Mouse (Mus musculus) heart, adult 2 months (tissue): ENCODE data around the gene P4hb.

Source experiments
- CTCF ChIP-seq: fragments of 200-600 bp; IDR thresholded peaks from 2 replicates; pipeline ENCODE4 v1.8.1; 2022; ENCODE audit warnings: antibody characterized with exemption, mild to moderate bottlenecking, moderate library complexity
- EP300 ChIP-seq: fragments of 200-500 bp; IDR thresholded peaks from 2 replicates; pipeline ENCODE4 v1.6.1; 2011; ENCODE audit warnings: low read depth, low read length, control low read depth; ENCODE audit not compliant: insufficient read depth
- POLR2A ChIP-seq: fragments of 200-500 bp; IDR thresholded peaks from 2 replicates; pipeline ENCODE4 v1.6.1; 2011; ENCODE audit warnings: mild to moderate bottlenecking, low read depth, low read length, control low read depth; ENCODE audit not compliant: insufficient read depth

DNA sequence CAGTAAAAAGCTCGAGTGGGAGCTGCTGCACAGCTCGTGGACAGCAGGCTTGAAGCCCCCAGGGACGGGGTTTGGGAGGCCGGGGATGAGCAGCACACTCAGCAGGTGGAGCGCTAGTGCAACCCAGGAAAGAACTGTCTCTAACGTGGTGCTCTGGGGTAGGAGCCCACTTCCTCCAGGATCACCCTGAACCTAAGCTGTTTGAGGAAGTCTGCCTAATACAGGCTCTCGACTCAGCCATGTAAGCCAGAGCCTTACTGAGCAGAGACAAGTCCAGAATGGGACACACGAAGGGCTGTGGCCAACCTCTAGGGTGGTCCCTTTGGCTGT is 34.1 kb downstream of the P4hb start:
- TF ChIP-seq CTCF (no peak), POLR2A (no peak), EP300 (no peak)
